Mouse (Mus musculus) heart, embryonic 13.5 days (tissue): Measurements from ENCODE around the gene Tbc1d5. TPM values are rescaled to one million over a fixed set of nuclear protein-coding genes. Genes with fewer than 3 reads are reported as not detected.
A peak's percentile ranks its signal among the peaks of the same experiment; 100 is the strongest.

Experiments used
- ATAC-seq: fragments of 200-750 bp; cut with Nextera tagmentation; 2 replicates; pipeline ENCODE4 v1.8.0; 2017; ENCODE audit warnings: moderate TSS enrichment; ENCODE audit not compliant: insufficient number of reproducible peaks, low FRiP score, low TSS enrichment; ENCODE audit errors: extremely low read depth
- H3K27ac ChIP-seq: fragments of 300-500 bp; sonication (generic); replicated peaks from 2 replicates; pipeline ENCODE4 v1.5.1; 2015; ENCODE audit warnings: moderate library complexity, mild to moderate bottlenecking, inconsistent platforms
- H3K27me3 ChIP-seq: fragments of 300-500 bp; sonication (generic); replicated peaks from 2 replicates; pipeline ENCODE4 v1.6.1; 2015; ENCODE audit warnings: mild to moderate bottlenecking, inconsistent platforms
- H3K36me3 ChIP-seq: fragments of 300-500 bp; sonication (generic); 2 replicates; pipeline ENCODE4 v1.6.1; 2015; ENCODE audit warnings: mild to moderate bottlenecking, inconsistent platforms
- H3K4me1 ChIP-seq: fragments of 300-500 bp; sonication (generic); 2 replicates; pipeline ENCODE4 v1.6.1; 2015; ENCODE audit warnings: inconsistent platforms
- H3K4me2 ChIP-seq: fragments of 300-500 bp; sonication (generic); 2 replicates; pipeline ENCODE4 v1.6.1; 2015; ENCODE audit warnings: inconsistent platforms, mild to moderate bottlenecking, moderate library complexity
- H3K4me3 ChIP-seq: fragments of 300-500 bp; sonication (generic); 2 replicates; pipeline ENCODE4 v1.5.1; 2015; ENCODE audit warnings: moderate library complexity, mild to moderate bottlenecking, inconsistent platforms
- H3K9ac ChIP-seq: fragments of 300-500 bp; sonication (generic); 2 replicates; pipeline ENCODE4 v1.6.1; 2015; ENCODE audit warnings: inconsistent platforms, mild to moderate bottlenecking, moderate library complexity
- H3K9me3 ChIP-seq: fragments of 300-500 bp; sonication (generic); 2 replicates; pipeline ENCODE4 v1.6.1; 2016; ENCODE audit warnings: inconsistent platforms
- WGBS: fragments of 180-500 bp; shearing (Covaris S2); methylation state at CpG from one replicate; pipeline ENCODE4 v1.1.7; 2015; ENCODE audit warnings: mixed read lengths; 5-methylcytosine and 5-hydroxymethylcytosine counted together
- polyA plus RNA-seq: library from polyadenylated mRNA; unstranded; fragments of >200 nt; fragmentation: Nextera tagmentation; extraction: Ambion mirVana; gene quantifications from 2 replicates; pipeline ENCODE4 v1.2.1, GENCODE M21; 2015

The Tbc1d5 gene
- polyA plus RNA-seq, 1 experiment from 2014 or later = 7.5 TPM

DNA sequence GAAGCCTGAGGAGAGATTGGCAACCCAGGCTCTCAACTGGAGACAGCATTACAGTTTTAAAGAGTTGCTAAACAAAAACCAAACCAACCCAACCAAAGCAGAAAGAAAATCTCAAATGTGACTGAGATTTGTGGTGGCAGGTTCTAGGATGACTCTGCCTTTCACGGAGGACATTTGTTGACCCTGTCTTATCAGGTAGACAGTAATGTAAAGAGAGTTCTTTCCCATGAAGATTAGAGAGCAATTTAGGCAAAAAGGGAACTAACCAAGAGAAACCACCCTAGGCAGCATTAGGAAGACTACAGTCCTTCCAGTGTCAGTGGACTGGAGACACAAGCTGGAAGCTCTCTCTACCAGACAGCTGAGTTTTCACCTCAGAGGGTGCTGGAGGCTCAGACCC is 438.3 kb downstream of the Tbc1d5 start:
- Histone ChIP-seq H3K27ac (no peak overlapping the region), H3K4me3 (no peak overlapping the region), H3K4me1 (peaks cover 25% of the 10 kb centered on the region), H3K36me3 (peaks cover 3% of the 10 kb centered on the region; the same call in 1 of the 2 replicates), H3K9me3 (no peaks in the 10 kb centered on the region), H3K9ac (no peak overlapping the region), H3K27me3 (no peaks in the 10 kb centered on the region), H3K4me2 (no peak overlapping the region)
- 31% methylated on average over 1 of the region's 1 CpGs for WGBS
- no peak for ATAC-seq

DNA sequence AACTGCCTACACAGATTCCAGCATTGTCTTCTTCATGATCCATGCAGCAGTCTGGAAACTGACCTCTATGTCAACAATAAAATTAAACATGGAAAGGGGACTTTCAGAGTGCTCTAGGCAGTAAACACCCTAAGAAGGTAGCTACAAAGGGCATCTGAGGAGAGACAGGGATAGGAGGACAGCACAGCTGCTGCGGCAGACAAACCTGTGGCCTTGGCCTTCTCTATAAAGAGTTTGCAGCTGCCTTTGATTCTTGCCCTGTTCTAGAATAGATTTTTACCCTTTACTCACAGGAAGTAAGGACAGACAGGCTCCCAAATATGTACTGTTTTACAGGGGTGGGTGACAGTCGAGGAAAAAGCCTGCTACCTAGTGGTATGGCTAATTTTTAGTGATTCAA is 440.7 kb downstream of the Tbc1d5 start:
- Histone ChIP-seq H3K4me3 (no peak overlapping the region), H3K36me3 (peaks cover 3% of the 10 kb centered on the region; the same call in 1 of the 2 replicates), H3K9me3 (no peaks in the 10 kb centered on the region), H3K27me3 (no peaks in the 10 kb centered on the region), H3K4me2 (no peak overlapping the region), H3K27ac (no peak overlapping the region), H3K4me1 (peaks cover 43% of the 10 kb centered on the region), H3K9ac (no peak overlapping the region)
- ATAC-seq = no peak
- 86% methylated on average over 2 of the region's 2 CpGs for whole genome bisulfite sequencing

GRCm38 (mm10) chr17:50737068-50737467 is 442.1 kb downstream of the Tbc1d5 start:
- no peak for ATAC-seq
- peaks cover 3% of the 10 kb centered on the region; the same call in 1 of the 2 replicates for H3K36me3 ChIP-seq
- H3K27me3 ChIP-seq = no peaks in the 10 kb centered on the region
- H3K27ac ChIP-seq = peak overlapping the region; percentile 80
- WGBS = 25% methylated on average over 2 of the region's 2 CpGs
- H3K9me3 ChIP-seq = no peaks in the 10 kb centered on the region
- peaks cover 46% of the 10 kb centered on the region for H3K4me1 ChIP-seq
- no peak overlapping the region for H3K4me2 ChIP-seq
- no peak overlapping the region for H3K9ac ChIP-seq
- no peak overlapping the region for H3K4me3 ChIP-seq

DNA sequence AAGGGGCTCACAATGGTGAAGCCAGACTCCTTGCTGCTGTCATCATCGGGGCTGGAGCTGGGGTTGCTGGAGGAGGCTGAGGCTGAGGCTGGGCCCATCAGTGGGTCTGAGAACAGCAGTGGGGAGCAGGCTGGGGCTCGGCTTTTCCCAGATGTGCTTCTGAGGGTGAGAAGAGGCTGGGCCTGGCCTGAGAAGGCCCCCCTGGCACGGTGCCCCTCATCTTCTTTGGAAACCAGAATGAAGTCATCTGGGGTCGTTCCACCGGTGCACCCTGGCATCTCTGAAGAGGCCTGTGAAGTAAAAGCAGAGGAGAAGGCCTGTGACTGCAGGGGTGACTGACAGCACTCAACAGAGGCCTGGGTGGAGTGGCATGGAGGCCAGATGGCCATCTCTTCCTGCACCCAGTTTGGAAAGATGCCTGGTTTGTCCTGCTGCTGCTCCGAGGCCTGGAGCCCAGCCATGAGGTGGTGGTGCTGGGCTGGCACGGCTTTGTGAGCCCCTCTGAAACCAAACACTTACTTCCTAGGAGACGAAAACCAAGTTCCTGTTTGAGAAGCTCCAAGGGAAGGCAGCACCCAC is 443.1 kb downstream of the Tbc1d5 start:
- no peak overlapping the region for H3K4me2 ChIP-seq
- no peaks in the 10 kb centered on the region for H3K36me3 ChIP-seq
- 46% methylated on average over 8 of the region's 8 CpGs for WGBS
- H3K9me3 ChIP-seq = no peaks in the 10 kb centered on the region
- no peaks in the 10 kb centered on the region for H3K27me3 ChIP-seq
- H3K4me3 ChIP-seq = no peak overlapping the region
- H3K27ac ChIP-seq = peak overlapping the region; percentile 80
- no peak for ATAC-seq
- peaks cover 46% of the 10 kb centered on the region for H3K4me1 ChIP-seq
- peak overlapping the region; percentile 47; the same call in 1 of the 2 replicates for H3K9ac ChIP-seq

DNA sequence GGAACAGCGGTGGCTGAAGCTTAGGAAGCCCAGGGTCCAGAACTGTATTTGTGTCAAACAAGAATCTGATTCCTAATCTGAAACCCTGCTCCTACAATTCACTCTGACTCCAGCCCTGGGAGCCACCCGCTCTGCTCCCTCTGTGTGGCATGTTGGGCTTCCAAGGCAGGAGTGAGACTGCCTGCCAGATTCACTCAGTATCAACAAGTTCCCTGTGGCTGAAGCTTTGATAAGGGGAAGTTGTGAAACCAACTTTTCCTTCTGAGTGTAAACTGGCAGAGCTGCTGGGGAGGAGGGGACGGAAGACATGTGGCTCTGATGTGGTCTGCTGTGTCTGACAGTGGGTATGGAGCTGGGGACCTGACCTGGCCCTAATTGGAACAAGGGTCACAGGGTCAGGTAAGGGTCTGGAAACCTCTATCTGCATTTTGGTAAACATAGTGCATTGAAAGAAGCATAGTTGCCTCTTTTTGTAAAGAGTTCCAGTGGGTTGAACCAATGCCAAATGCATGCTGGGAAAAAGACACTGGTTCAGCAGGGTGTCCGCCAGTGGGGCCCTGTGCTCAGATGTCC is 443.7 kb downstream of the Tbc1d5 start:
- Histone ChIP-seq H3K4me2 (no peak overlapping the region), H3K4me3 (no peak overlapping the region)

GRCm38 (mm10) chr17:50734781-50735180 is 444.4 kb downstream of the Tbc1d5 start:
- H3K4me2 ChIP-seq = no peak overlapping the region
- no peak for ATAC-seq
- no peaks in the 10 kb centered on the region for H3K27me3 ChIP-seq
- WGBS = 79% methylated on average over 6 of the region's 6 CpGs
- no peak overlapping the region for H3K4me3 ChIP-seq
- no peaks in the 10 kb centered on the region for H3K9me3 ChIP-seq
- H3K9ac ChIP-seq = peak overlapping the region; percentile 28; the same call in 1 of the 2 replicates
- H3K36me3 ChIP-seq = no peaks in the 10 kb centered on the region
- H3K4me1 ChIP-seq = peaks cover 53% of the 10 kb centered on the region
- peak overlapping the region; percentile 80 for H3K27ac ChIP-seq

More for the DNA sequence above, 443.7 kb downstream of the Tbc1d5 start:
- Histone ChIP-seq H3K27me3 (no peaks in the 10 kb centered on the region), H3K4me1 (peaks cover 50% of the 10 kb centered on the region), H3K36me3 (no peaks in the 10 kb centered on the region), H3K27ac (peak overlapping the region; percentile 80), H3K9me3 (no peaks in the 10 kb centered on the region), H3K9ac (peak overlapping the region; percentile 28)
- ATAC-seq = no peak
- 44% methylated on average over 4 of the region's 4 CpGs for WGBS

- H3K4me1 ChIP-seq = peaks cover 58% of the 10 kb centered on the region
- no peak overlapping the region for H3K4me3 ChIP-seq
- no peak overlapping the region for H3K9ac ChIP-seq
- no peak for ATAC-seq
- H3K27me3 ChIP-seq = no peaks in the 10 kb centered on the region
- no peak overlapping the region for H3K4me2 ChIP-seq
- H3K27ac ChIP-seq = no peak overlapping the region
- 76% methylated on average over 7 of the region's 7 CpGs for WGBS
- H3K9me3 ChIP-seq = no peaks in the 10 kb centered on the region
- no peaks in the 10 kb centered on the region for H3K36me3 ChIP-seq
Measured at GRCm38 (mm10) chr17:50733390-50733789, 445.8 kb downstream of the Tbc1d5 start.

- 83% methylated on average over 5 of the region's 5 CpGs for WGBS
- H3K9ac ChIP-seq = no peak overlapping the region
- H3K9me3 ChIP-seq = no peaks in the 10 kb centered on the region
- H3K27me3 ChIP-seq = no peaks in the 10 kb centered on the region
- H3K4me2 ChIP-seq = no peak overlapping the region
- no peaks in the 10 kb centered on the region for H3K36me3 ChIP-seq
- no peak for ATAC-seq
- H3K4me3 ChIP-seq = no peak overlapping the region
- peaks cover 55% of the 10 kb centered on the region for H3K4me1 ChIP-seq
- H3K27ac ChIP-seq = no peak overlapping the region
Measured at GRCm38 (mm10) chr17:50731876-50732275, 447.3 kb downstream of the Tbc1d5 start.

DNA sequence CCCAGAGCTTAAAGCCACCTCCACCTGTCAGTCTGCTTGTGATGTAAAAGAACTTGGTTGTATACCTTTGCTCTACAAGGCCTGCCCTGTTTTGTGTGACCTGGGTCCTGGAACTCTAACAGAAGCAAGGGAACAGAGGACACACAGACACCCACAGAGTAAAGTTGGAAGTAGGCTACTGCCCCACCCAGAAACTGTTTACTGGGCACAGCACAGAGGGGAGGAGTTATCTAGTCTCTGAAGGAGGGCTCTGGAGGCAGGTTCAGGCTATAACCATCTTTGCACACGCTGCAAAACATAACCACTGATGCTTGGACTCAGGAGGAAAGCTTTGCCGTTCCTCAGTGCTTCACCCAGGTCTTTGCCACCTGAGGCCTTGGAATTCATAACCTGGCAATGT is 448.3 kb downstream of the Tbc1d5 start:
- Histone ChIP-seq H3K27ac (no peak overlapping the region), H3K4me3 (no peak overlapping the region), H3K36me3 (no peaks in the 10 kb centered on the region), H3K4me1 (peaks cover 45% of the 10 kb centered on the region), H3K9ac (no peak overlapping the region), H3K27me3 (no peaks in the 10 kb centered on the region), H3K4me2 (no peak overlapping the region), H3K9me3 (no peaks in the 10 kb centered on the region)
- no peak for ATAC-seq
- 83% methylated on average over 2 of the region's 2 CpGs for WGBS

DNA sequence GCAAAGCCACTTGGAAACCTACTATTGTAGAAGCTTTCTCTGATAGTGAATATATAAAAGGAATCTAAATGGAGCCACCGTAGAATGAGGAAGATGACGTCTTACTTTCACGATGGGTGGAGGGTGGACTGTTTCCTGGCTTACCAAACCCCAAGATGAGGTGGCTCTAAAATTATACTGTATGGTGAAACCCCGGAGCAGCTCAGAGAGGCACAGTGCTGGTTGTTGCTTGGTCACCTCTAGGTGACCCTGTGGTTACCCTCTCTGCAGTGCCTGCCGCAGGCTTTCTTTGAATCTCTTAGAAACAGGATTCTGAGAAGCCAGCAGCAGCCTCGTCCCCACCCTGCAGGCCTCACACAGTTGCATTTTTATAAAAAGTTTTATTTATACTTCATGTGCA is 449.6 kb downstream of the Tbc1d5 start:
- no peak overlapping the region for H3K4me2 ChIP-seq
- H3K4me3 ChIP-seq = no peak overlapping the region
- H3K27me3 ChIP-seq = no peaks in the 10 kb centered on the region
- H3K4me1 ChIP-seq = peaks cover 36% of the 10 kb centered on the region
- H3K9ac ChIP-seq = no peak overlapping the region
- no peak for ATAC-seq
- H3K9me3 ChIP-seq = no peaks in the 10 kb centered on the region
- no peaks in the 10 kb centered on the region for H3K36me3 ChIP-seq
- no peak overlapping the region for H3K27ac ChIP-seq
- WGBS = 83% methylated on average over 6 of the region's 6 CpGs

DNA sequence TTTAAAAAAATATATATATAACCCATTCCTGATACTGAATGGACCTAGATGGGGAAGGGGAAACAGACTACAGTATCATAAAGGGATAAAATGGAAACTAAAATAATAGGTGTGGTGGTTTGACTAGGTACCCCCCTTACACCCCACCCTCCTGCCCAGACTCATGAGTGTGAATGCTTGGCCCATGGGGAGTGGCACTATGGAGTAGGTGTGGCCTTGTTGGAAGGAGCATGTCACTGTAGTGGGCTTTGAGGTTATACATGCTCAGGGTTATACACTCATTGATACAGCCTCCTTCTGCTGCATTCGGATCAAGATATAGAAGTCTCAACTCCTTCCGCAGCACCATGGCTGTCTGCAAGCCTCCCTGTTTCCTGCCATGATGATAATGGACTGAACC is 450.1 kb downstream of the Tbc1d5 start:
- no peaks in the 10 kb centered on the region for H3K36me3 ChIP-seq
- 88% methylated on average over 2 of the region's 2 CpGs for WGBS
- no peaks in the 10 kb centered on the region for H3K9me3 ChIP-seq
- no peak overlapping the region for H3K27ac ChIP-seq
- H3K9ac ChIP-seq = no peak overlapping the region
- peaks cover 36% of the 10 kb centered on the region for H3K4me1 ChIP-seq
- no peak overlapping the region for H3K4me3 ChIP-seq
- no peaks in the 10 kb centered on the region for H3K27me3 ChIP-seq
- ATAC-seq = no peak
- H3K4me2 ChIP-seq = no peak overlapping the region

DNA sequence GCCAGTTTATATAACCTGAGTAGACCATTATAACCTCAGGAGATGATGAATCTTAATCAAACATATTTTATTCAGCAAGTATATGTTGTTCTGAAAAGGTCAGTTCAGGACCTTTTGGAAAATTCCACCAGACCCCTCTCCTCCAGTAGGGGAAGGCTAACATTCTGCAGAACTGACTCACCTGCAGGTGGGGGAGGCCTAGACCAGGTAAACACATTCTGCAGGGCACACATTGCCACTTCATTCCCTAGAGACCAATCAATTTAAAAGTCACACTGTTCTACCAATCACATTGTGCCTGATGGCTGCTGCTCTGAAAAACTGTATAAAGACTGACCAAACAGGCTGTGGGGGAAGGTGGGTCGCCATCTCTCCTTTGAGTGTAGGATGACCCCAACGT is 452.9 kb downstream of the Tbc1d5 start:
- Histone ChIP-seq H3K9me3 (no peaks in the 10 kb centered on the region), H3K4me3 (no peak overlapping the region), H3K4me1 (peaks cover 31% of the 10 kb centered on the region), H3K27me3 (no peaks in the 10 kb centered on the region), H3K4me2 (no peak overlapping the region), H3K9ac (no peak overlapping the region), H3K36me3 (no peaks in the 10 kb centered on the region), H3K27ac (no peak overlapping the region)
- WGBS = 78% methylated on average over 2 of the region's 2 CpGs
- ATAC-seq = no peak
